Mouse (Mus musculus) adipocyte (in vitro differentiated cells): ENCODE data around the gene Saa3.
"Not testable (repeated sequence)": the region's sequence is repeated elsewhere in the genome, so short reads cannot be mapped to it uniquely, and the experiment has no call there.

Source experiments
- DNase-seq: peaks from one replicate; pipeline ENCODE4 v3.0.0-alpha.2; 2016; ENCODE audit warnings: low spot score

Gene Saa3

GRCm38 (mm10) chr7:46715600-46715999 is at the start of gene Saa3:
Saa3 (minus strand) TSS chr7:46715700.
- DNase-seq, result no peak

GRCm38 (mm10) chr7:46764672-46765071 is 49.2 kb upstream of the Saa3 start:
- DNase-seq, result no peak

GRCm38 (mm10) chr7:46762601-46763000 is 47.1 kb upstream of the Saa3 start:
- no peak for DNase-seq

DNA sequence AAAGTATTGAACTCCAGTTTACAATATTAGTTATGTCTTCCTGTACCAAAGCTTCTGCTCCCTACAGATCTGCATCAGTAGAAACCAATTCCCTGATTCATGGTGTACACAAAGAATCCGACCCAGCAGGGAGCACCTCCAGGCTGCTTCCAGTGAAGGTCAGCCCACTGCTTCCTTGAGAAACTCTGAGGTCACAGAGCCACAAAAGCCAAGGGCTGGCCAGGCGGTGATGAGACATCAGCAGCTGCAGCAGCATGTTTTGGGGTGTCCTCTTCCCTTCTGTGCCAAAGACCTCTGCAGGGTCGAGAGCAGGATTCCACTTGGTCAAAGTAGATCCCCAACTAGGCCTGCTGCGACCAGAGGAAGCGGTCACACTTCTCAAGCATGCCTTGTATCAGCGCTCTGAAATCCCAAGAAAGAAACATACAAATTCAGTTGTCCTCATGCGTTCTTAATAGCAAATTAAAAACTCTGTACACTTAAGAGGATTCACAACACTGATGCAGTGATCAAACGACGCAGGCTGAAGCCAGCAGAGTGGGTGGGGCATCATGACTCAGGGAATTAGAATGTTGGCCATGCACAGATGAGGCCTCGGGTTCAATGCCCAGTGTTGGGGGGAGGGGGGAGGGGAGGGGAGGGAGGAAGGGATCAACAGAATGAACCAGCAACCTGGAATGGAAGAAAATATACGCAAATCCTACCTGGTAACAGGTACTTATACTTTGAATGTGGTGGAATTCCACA is 45.7 kb upstream of the Saa3 start:
- no peak for DNase-seq

DNA sequence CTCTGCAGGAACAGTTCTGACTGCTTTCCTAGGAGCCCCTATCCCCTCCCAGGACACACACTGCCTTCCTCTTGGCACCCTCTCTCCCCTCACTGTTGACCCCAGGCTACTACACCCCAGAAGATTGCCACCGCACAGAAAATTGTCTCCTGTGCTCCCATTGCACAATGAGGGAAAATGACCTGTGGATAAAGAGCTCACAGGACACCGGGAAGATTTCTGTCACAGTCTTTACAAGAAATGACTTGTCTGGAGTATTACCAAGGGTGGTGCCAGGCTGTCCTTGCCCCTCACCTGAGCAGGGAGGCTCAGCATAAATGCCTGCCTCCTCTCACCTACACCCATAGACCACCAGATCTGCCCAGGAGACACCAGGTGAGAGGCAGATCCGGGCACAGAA is 36.0 kb upstream of the Saa3 start, which contains the start of gene Saa2:
Gene Saa2 (plus strand): TSS at position 301 of the 400 bp plus-strand sequence.
- no peak for DNase-seq

- DNase-seq, result peak; percentile 70
These were observed 33.0 kb upstream of the Saa3 start for GRCm38 (mm10) chr7:46748459-46748858.

- DNase-seq, result peak; percentile 80
These were observed 30.9 kb upstream of the Saa3 start for GRCm38 (mm10) chr7:46746381-46746780.

DNA sequence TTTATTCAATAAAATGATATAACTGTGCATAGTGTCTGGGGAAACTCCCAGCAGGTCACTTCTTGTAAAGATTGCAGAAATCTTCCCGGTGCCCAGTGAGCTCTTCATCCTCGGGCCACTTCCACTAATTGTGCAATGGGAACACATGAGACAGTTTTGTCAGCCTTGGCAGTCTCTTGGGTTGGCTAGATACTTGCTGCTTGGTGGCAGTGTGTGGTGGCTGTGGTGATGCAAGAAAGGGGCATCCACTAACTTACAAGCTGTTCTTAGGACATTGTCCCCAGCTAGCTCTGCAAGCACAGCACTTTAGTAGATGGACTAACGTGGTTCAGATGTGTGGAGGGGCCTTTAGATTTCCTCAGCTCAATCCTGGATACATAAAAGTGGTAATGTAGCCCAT is 30.3 kb upstream of the Saa3 start:
- peak; percentile 91 for DNase-seq

DNA sequence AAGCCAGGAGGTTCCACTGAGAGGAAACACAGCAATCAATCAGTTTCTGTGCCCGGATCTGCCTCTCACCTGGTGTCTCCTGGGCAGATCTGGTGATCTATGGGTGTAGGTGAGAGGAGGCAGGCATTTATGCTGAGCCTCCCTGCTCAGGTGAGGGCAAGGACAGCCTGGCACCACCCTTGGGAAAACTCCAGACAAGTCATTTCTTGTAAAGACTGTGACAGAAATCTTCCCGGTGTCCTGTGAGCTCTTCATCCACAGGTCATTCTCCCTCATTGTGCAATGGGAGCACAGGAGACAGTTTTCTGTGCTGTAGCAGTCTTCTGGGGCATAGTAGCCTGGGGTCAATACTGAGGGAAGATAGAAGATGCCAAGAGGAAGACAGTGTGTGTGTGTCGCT is 27.4 kb upstream of the Saa3 start, which contains the start of gene Saa1:
Gene Saa1 (minus strand): TSS at position 101 of the 400 bp plus-strand sequence.
- not testable (repeated sequence) for DNase-seq

DNA sequence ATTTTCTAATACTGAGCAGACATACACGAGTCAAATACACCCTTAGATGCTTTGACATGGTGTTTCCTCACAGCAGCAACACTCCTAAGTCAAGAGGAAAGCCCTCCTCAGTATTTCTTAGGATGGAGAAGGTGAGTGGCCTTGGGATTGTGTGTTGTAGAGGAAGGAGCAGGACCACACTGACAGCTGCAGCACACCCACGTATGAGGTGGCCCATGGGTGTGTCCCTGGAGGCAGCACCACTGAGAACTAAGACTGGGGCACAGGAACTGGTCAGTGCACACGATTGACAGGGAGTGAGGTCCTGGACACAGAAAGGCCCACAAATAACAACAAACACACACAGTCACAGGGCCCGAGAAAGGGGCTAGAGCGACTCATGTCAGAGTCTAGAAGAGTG is 24.5 kb upstream of the Saa3 start:
- DNase-seq, result not testable (repeated sequence)

- DNase-seq, result no peak
These were observed 23.3 kb upstream of the Saa3 start for GRCm38 (mm10) chr7:46738561-46739460.

DNA sequence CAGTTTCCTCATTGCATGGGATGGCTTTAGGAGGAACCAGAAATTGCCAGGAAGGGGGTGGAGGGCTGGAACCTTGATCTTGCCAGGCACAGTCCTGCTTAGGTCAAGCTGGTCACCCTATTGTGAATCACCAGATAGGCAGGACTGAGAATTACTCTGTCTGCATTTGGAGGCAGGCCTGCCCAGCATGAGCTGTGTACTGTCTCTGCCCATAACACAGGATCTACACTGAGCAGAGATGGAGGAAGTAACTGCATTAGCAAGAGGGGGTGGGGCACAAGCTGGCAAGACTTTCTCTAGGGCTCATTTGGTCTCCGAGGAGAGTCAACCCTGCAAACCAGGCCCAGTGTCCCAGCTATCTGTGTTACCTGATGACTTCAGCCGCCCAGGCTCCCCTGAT is 19.5 kb upstream of the Saa3 start:
- DNase-seq, result no peak

GRCm38 (mm10) chr7:46732458-46732857 is 17.0 kb upstream of the Saa3 start, which contains the start of gene Saa4:
Saa4 (minus strand) TSS chr7:46732603.
- no peak for DNase-seq

DNA sequence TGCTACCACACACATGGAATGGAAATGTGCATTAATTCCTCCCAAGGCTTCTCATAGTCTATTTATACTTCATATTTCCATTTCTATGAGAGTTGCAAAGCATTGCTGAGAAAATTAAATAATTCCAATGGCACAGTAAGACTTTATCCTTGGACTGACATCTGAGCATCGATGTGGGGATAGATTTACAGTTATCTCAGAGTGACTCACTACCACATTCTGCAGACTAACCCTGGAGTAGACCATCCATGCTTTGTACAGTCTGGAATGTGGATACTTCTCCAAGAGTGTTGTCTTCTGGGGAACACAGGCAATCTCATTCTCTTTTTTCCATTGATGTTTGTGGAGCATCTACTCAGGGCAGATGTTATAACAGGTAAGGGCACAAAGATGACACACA is 12.1 kb upstream of the Saa3 start:
- DNase-seq, result no peak

GRCm38 (mm10) chr7:46724396-46724795 is 8.9 kb upstream of the Saa3 start:
- DNase-seq, result no peak

- no peak for DNase-seq
These were observed 8.3 kb upstream of the Saa3 start for GRCm38 (mm10) chr7:46723849-46724248.

GRCm38 (mm10) chr7:46723354-46723753 is 7.9 kb upstream of the Saa3 start:
- no peak for DNase-seq

- no peak for DNase-seq
These were observed 5.0 kb upstream of the Saa3 start for GRCm38 (mm10) chr7:46720460-46720859.

- DNase-seq, result peak; percentile 89
These were observed 4.0 kb upstream of the Saa3 start for GRCm38 (mm10) chr7:46719526-46719925.

DNA sequence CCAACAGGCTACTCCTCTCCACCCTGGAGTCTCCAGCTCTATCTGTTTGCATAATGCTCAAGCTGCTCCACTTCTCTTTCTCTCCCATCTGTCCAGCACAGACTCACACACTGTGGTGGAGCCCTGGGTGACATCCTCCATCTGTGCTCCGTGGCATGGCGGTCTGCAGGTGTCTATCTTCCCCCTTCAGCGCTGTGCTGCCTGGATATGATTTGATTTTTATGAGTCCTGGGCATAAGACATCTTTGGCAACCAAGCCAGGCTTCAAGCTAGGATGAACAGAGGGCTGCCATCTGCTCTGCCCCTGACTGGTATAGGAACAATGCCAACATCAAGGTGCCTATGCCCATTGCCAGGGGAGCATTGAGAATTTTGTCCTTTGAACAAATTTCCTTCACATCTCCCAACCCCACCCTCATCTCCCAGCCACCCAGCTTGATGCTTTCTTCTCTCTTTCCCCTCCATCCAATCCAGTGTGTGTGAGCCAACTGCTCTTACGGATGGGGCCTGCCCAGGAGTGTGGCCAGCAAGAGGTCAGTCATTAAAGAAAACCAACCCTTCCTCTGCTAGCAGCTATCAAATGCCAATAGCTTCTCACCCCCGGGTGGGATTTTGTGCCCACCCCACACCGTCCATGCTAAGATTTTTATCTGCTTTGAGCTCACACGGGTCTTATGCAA is 3.2 kb upstream of the Saa3 start:
- DNase-seq, result no peak

DNA sequence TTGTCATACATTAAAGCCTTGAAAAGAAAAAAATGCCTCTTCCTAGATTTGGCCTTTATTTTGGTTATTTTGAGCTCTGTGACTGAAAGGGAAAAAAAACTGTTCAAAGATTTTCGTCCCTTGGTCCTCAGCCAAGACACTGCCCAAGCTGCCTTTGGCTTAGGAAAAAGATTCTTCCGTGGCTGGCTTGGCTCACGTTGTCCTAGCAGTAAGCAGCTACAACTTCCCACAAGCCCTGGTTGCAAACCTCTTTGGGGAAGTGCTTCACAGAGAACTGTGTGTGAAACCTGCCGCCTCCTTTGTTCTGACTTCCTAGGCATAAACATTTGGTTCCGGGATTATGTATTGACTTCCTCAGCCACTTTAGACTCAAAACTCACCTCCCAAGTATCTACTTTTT is 1.4 kb upstream of the Saa3 start:
- DNase-seq, result peak; percentile 90

GRCm38 (mm10) chr7:46714518-46714917 is 982 bp downstream of the Saa3 start:
- DNase-seq, result peak; percentile 76
